ENCODE assay signal across 8 mouse cellular contexts in the genomic region with DNA sequence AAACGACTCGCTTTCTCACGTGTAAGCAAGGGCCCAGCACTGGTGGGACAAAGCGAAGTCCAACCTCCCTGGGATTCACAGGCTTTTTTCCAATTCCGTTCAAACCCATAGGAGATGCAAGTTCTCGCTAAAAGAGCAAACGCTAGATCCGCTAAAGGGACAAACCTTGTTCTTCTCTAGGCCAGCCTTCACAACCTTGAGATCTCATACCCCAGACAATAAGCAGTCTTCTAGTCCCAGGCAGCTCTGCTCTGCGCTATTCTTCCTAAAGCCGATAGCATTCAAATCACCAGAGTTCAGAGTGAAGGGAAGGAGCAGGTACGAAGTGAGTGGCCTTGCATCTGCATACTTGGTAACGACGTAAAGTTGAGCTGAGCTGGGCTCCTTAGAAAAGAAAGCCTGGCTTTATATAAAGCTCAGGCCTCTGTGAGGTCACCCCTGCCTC. TPM values are rescaled to one million over a fixed set of nuclear protein-coding genes. Genes with fewer than 3 reads are reported as not detected.
DNase-seq lines count a peak whose midpoint lies in the region; ATAC-seq and TF ChIP-seq lines count a peak whose summit lies in the region.

No protein-coding gene starts in this region.

- H3K9me3 ChIP-seq in embryonic facial prominence, embryonic 13.5 days, result peaks cover 9% of the 10 kb centered on the region
- H3K9me3 ChIP-seq in intestine, embryonic 16.5 days (ENCODE audit: control insufficient read depth, low read length), result peaks cover 2% of the 10 kb centered on the region; the same call in 1 of the 2 replicates
- H3K9me3 ChIP-seq in midbrain, postnatal 0 days (ENCODE audit: low read length), result no peaks in the 10 kb centered on the region

- DNase-seq in kidney, adult 9 months, result peak; percentile 48
- no peak for DNase-seq in kidney, postnatal 10 days
- DNase-seq in midbrain, postnatal 0 days (ENCODE audit: low spot score), result no peak
- no peak for DNase-seq in adrenal gland, adult 8-10 months
- DNase-seq in yolk sac, embryonic 10.5 days (ENCODE audit: low spot score), result no peak

- no peak for TF ChIP-seq CTCF in midbrain, postnatal 0 days (IDR thresholded peaks at IDR 0.05)

- peak overlapping the region; percentile 91 for H3K4me3 ChIP-seq in embryonic facial prominence, embryonic 13.5 days
- H3K4me3 ChIP-seq in intestine, embryonic 16.5 days (ENCODE audit: low read length), result peak overlapping the region; percentile 75
- H3K4me3 ChIP-seq in midbrain, postnatal 0 days (ENCODE audit: low read depth, low read length), result peak overlapping the region; percentile 78

- peak overlapping the region; percentile 93 for H3K27ac ChIP-seq in embryonic facial prominence, embryonic 13.5 days
- H3K27ac ChIP-seq in intestine, embryonic 16.5 days (ENCODE audit: low read length), result no peak overlapping the region
- no peak overlapping the region for H3K27ac ChIP-seq in midbrain, postnatal 0 days (ENCODE audit: low read depth, low read length)

- H3K27me3 ChIP-seq in embryonic facial prominence, embryonic 13.5 days, result no peaks in the 10 kb centered on the region
- no peaks in the 10 kb centered on the region for H3K27me3 ChIP-seq in intestine, embryonic 16.5 days (replicated peaks; ENCODE audit: control insufficient read depth, insufficient read depth, low read length)
- no peaks in the 10 kb centered on the region; the same call in 1 of the 2 replicates for H3K27me3 ChIP-seq in midbrain, postnatal 0 days (ENCODE audit: insufficient read depth, low read length)

- ATAC-seq in embryonic facial prominence, embryonic 13.5 days (ENCODE audit: insufficient number of reproducible peaks, insufficient read depth, low FRiP score, low TSS enrichment, low read depth), result no peak
- no peak for ATAC-seq in intestine, embryonic 16.5 days
- ATAC-seq in midbrain, postnatal 0 days (ENCODE audit: low FRiP score), result no peak
- no peak for ATAC-seq in erythroid progenitor cell, adult 5-6 weeks (replicated peaks; ENCODE audit: low FRiP score, poor library complexity, severe bottlenecking)

- peak overlapping the region; percentile 98 for H3K9ac ChIP-seq in embryonic facial prominence, embryonic 13.5 days
- peak overlapping the region; percentile 84 for H3K9ac ChIP-seq in intestine, embryonic 16.5 days (ENCODE audit: low read depth, low read length)
- H3K9ac ChIP-seq in midbrain, postnatal 0 days (replicated peaks; ENCODE audit: low read length, poor library complexity, severe bottlenecking), result no peak overlapping the region

- peak overlapping the region; percentile 77 for H3K4me2 ChIP-seq in embryonic facial prominence, embryonic 13.5 days
- peak overlapping the region; percentile 89 for H3K4me2 ChIP-seq in intestine, embryonic 16.5 days (ENCODE audit: low read depth, low read length)
- H3K4me2 ChIP-seq in midbrain, postnatal 0 days (ENCODE audit: low read depth, low read length, poor library complexity, severe bottlenecking), result peak overlapping the region; percentile 99

- WGBS in embryonic facial prominence, embryonic 13.5 days, result 6% methylated on average over 13 of the region's 13 CpGs
- WGBS in intestine, embryonic 16.5 days, result 12% methylated on average over 13 of the region's 13 CpGs
- 12% methylated on average over 13 of the region's 13 CpGs for WGBS in midbrain, postnatal 0 days

- peaks cover 25% of the 10 kb centered on the region for H3K36me3 ChIP-seq in embryonic facial prominence, embryonic 13.5 days
- no peaks in the 10 kb centered on the region for H3K36me3 ChIP-seq in intestine, embryonic 16.5 days (ENCODE audit: control insufficient read depth, insufficient read depth, low read length)
- H3K36me3 ChIP-seq in midbrain, postnatal 0 days (ENCODE audit: insufficient read depth, low read length), result no peaks in the 10 kb centered on the region

- H3K4me1 ChIP-seq in embryonic facial prominence, embryonic 13.5 days, result peaks cover 30% of the 10 kb centered on the region
- peaks cover 7% of the 10 kb centered on the region for H3K4me1 ChIP-seq in intestine, embryonic 16.5 days (ENCODE audit: control insufficient read depth, insufficient read depth, low read length)
- 0 out of 2 replicates have a peak, but pooled peaks cover 2% of the 10 kb centered on the region for H3K4me1 ChIP-seq in midbrain, postnatal 0 days (ENCODE audit: insufficient read depth, low read length)

RNA-seq across cellular contexts. Expression of a gene that starts 1.2 kb away (rescaled TPM):
- 78.9 and 87.3 TPM in 2 replicates for polyA plus RNA-seq in embryonic facial prominence, embryonic 13.5 days (2015; fragmentation: Nextera tagmentation; extraction: Ambion mirVana)
- polyA plus RNA-seq in intestine, embryonic 16.5 days (2015; fragmentation: Nextera tagmentation; extraction: Ambion mirVana), result 11.5 and 11.7 TPM in 2 replicates
- 9.0 TPM in 2 replicates for total RNA-seq in midbrain, postnatal 0 days (2014; rRNA removed)
- polyA plus RNA-seq in midbrain, postnatal 0 days (2015; fragmentation: Nextera tagmentation; extraction: Ambion mirVana), result 2.7 and 4.3 TPM in 2 replicates
- total RNA-seq in adrenal gland, adult 8-10 months (2022), result 10 to 100 TPM; 23.7 to 42.1 (median 28.6) TPM
- total RNA-seq in erythroid progenitor cell, adult 5-6 weeks (2015; ENCODE audit: low replicate concordance), result 0.84 and 1.4 TPM in 2 replicates
- 1.3 and 2.5 TPM in 2 replicates for total RNA-seq in erythroid progenitor cell, adult 5-6 weeks (2017; ENCODE audit: low replicate concordance)
